Mouse (Mus musculus) adrenal gland, postnatal 36 days (tissue): ENCODE measurements at regions not wholly inside any gene's neighbourhood (a gene's known extent, or its start where the extent isn't known, plus 50 kb on each side); places are given as distances from the start of the nearest gene placed in this dataset.
"Not testable (repeated sequence)": the region's sequence is repeated elsewhere in the genome, so short reads cannot be mapped to it uniquely, and the experiment has no call there.

Source experiments
- DNase-seq, 2 experiments: peaks; one replicate each; pipeline ENCODE4 v3.0.0; 2021; ENCODE audit warnings: mixed read lengths in 1 of 2

GRCm38 (mm10) chr9:5424236-5424635, 79.0 kb downstream of the Casp12 start:
- no peak for DNase-seq

GRCm38 (mm10) chr9:5448180-5448579, 103.0 kb downstream of the Casp12 start:
- DNase-seq, result no peak

GRCm38 (mm10) chr9:5456606-5457005, 111.4 kb downstream of the Casp12 start:
- DNase-seq, result no peak

DNA sequence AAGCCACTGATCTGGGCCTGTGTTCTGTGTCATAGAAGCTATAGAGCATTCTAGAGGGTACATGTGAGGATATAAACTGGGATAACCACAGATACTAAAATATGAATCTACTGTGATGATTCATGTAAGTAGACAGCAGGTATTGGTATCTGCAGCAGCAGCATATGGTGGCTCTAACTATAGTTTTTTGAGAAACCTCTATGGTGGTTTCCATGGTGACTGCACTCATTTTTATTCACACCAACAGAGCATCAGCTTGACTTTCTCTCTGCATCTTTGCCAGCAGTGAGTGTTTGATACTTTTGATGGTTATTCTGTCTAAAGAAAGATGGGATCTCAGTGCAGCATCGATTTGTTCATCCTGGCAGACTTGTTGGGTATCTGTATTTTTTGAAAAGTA, 126.8 kb downstream of the Casp12 start:
- no peak for DNase-seq

DNA sequence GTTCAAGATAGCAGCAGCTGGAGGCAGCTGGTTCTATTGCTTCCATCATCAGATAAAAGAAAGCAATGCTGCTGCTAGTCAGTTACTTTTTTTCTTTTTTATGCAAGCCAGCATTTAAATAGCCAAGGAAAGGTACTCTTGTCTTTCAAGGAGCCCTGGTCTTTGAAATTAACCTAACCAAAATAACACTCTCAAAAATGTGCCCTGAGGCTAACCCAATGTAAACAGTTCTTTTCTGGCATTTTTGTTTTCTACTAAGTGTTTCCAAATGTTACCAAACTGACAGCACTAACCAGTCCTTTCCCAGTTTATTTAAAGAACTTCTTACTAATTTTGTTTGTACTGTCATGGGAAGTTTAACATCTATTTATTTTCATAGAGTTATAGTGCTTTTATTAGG, 129.0 kb downstream of the Casp12 start:
- no peak for DNase-seq

GRCm38 (mm10) chr9:5485258-5485657, 140.0 kb downstream of the Casp12 start:
- no peak for DNase-seq

DNA sequence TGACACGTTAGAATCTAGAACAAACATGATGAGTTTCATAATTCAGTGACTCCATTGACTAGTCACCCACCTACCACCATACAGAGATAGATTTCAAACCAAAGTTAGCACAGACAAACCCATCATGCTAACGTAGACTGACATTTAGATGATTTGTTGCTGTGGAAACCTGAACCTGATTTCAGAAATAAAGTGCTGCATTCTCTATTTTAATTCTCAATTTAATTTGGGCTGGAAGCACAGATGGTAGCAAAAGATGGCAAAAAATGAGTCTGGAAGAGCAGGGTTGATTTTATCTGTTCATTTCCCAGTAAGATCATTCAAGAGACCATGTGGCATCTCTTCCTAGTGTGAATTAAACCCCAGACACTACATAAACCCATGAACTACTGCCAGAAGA, 151.6 kb downstream of the Casp12 start:
- no peak for DNase-seq

DNA sequence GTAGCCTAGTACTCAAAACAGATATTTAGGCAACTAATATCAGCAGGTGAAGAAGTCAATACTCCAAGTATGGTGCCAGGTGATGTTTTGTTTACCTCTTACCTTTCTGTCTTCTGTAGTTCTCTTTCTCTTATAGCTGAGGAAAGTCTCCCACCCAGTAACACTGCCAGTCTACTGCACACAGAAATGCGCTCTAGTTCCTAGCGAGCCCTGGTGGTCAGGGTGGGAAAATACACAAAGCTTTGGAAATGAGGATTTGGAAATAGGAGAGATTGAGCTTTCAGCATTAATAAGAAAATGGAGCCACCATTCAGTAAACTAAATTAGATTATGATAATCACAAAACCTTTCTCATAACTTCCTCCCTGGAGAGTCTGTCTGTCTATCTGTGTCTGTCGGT, 153.1 kb downstream of the Casp12 start:
- DNase-seq, result peak in 1 of 2 experiments; percentile 10

GRCm38 (mm10) chr9:5525762-5526360, 180.6 kb downstream of the Casp12 start:
- DNase-seq, result no peak

DNA sequence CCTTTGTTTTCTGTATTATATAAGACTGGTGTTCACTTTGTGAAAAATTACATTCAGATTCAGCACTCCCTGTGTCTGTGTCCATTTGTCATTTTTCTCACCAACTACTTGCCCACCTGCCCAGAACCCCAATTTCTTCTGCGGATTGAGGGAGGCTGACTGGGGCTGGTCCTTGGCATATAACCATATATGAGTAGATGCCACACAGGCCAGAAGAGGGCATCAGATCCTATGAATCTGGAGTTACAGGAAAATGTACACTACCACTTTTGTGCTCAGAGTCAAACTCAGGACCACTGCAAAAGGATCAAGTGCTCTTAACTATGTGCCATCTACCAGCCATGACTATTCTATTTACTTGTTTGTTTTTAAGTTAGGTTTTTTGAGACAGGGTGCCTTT, 197.4 kb downstream of the Casp12 start:
- DNase-seq, result no peak

DNA sequence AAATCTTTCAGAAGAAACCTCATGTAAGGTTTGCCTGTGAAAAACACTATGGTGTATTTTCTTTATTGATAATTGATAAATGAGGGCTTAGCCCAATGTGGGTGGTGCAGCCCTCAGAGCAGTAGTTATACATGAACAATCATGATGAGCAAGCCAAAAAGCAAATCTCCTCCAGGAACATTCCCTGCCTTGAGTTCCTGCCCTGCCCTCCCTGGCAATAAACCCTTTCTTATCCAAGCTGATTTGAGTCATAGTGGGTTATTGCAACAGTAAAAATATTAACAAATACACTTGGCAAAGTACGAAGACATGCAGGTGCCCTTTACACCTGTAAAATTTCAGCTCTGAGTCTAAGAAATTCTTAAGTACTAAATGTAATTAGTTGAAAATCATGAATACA, 229.8 kb downstream of the Casp12 start:
- no peak for DNase-seq

GRCm38 (mm10) chr9:5578168-5578567, 232.9 kb downstream of the Casp12 start:
- DNase-seq, result not testable (repeated sequence)

DNA sequence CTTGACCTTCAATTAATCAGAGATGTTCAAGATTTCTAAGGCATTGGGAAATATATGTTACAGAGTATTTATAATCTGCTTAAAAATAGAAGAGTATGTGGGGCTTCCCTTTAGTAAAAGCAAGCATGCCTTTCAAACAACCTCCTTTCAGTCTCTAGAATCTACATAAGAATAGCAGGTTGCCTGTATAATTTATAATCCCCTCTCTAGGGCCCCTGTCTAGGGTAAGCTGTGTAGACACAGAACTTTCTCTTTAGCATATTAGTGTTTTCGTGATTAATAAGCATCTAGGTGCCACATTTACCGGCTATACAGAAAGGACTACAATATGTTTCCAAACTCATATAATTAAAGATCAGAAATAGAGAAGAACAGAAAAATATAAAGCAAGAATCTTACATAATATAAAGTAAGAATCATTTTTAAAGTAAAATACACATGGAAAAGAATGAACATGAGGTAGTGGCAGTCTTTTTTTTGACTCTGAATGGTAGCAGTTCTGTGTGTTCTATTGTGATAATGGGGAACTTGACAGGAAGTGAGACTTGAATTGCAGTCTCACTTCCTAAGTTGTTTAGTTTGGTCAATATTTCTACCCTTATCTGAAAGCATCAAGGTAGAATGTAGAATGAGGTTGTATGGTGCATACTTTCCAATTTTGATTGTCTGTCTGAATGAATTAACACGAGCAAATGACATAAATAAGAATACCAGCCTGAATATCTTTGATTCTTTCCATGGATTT, 250.8 kb downstream of the Casp12 start:
- DNase-seq, result no peak

GRCm38 (mm10) chr9:5604019-5604418, 258.8 kb downstream of the Casp12 start:
- DNase-seq, result no peak

DNA sequence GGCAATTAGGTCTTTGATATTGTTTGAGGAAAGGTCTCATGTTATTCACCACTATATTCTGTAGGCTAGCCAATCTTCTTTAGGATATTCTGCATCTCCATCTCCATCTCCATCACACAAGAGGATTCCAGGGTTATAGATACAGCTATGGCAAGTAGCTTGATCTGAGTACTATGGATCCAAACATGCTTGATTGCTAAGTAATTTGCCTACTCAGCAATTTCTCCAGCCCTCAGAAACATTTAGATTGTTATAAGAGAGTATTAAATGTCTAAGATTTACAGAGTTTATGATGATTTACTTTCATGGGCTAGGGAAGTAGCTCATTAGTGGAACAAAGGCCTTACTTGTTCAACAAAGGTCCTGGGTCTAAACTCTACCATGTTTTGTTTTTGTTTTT, 259.8 kb downstream of the Casp12 start:
- no peak for DNase-seq

DNA sequence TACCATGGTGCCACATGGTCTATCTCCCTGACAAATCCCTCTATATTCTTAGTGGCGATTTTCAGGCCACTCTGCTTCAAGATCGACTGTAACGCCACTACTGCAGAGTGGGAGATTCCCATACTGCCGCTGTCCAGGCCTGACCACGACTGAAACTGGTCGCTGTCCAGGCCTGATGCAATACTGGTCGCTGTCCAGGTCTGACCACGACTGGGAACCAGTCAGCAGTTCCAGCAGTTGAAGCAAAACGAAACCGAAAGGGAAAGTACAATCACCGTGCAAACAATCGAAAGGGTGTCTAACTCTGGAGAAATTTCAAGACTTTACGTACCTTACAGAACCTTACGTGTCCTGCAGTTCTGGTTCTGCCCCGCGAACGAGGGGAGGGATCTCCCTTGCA, 271.5 kb downstream of the Casp12 start:
- DNase-seq, result no peak

- DNase-seq, result no peak
Observed at GRCm38 (mm10) chr9:5623396-5623795, 278.2 kb downstream of the Casp12 start.

DNA sequence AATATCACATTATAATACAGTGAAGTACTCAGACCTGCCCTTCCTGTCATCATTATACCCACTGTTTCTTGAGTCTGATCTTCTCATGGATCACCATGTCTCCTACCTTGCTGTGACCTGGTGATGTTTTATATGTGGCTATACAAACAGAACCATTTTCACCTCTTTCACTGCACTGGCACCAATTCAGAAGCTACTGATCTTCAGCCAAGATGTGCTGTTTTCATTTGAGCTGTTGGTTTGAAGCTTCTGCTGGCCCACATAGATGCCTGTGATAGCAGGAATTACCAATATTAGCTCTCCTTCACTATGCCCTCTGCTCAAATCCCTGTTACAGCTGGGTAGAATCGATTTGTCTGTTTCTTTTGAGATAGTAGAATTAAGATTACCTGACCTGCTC, 282.3 kb downstream of the Casp12 start:
- DNase-seq, result no peak

- no peak for DNase-seq
Observed at GRCm38 (mm10) chr9:5634461-5634953, 289.3 kb downstream of the Casp12 start.

DNA sequence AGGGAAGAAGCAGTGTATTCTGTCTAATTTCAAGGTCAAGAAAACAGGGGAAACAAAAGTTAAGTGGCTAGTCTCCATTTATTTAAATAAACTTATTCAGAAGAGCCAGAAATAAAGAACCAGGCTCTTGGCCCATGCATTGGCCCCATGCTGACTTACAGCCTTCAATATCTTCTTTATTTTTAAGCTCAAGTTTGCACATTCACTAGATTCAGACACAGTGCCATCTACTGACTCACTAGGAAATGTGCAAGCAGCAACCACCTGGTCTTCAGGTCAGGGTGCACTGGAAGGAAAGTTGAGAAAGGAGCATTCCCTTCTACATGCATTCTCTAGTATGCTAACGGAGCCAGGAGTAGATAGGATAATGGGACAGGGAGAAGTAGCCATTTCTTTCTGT, 289.7 kb downstream of the Casp12 start:
- peak in 1 of 2 experiments; percentile 7 for DNase-seq

DNA sequence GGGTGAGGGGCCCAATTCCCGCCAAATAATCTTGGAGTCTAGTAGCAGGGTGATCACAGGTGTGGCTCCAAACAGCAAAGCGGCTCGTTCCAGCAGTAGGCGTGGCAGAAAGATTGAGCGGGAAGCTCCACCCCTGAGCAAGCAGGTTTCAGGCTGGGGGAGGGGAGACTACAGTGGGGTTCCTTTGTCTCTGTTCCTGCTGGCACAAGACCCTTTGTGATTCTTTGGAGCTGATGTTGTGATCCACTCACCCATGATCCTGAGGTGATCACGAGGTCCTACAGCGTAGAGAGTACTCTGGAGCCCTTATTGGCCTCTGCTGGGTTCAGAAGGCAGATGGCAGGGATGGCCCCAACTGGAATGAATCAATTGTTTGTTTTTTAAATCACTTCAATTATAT, 318.7 kb downstream of the Casp12 start:
- DNase-seq, result no peak

GRCm38 (mm10) chr9:5673551-5673950, 328.3 kb downstream of the Casp12 start:
- DNase-seq, result no peak

GRCm38 (mm10) chr9:5708482-5708881, 363.3 kb downstream of the Casp12 start:
- no peak for DNase-seq

DNA sequence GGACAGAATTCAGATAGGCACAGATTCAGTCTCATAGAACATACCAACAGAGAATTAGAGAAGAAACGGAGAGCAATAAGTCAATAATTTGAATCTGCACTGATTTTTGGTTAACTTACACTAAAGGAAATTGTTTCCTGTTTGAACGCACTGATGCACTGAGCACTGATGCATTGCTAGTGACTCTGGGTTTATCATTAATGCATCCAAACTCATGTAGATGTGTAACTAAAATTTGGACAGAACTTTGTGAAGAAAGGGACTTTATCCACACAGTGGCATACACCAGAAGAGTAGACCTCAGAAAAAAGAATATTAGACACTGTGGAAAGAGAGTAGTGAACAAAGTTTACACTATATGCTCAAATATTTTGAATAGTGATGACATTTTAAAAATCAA, 364.2 kb downstream of the Casp12 start:
- DNase-seq, result no peak
